In the genomic region with DNA sequence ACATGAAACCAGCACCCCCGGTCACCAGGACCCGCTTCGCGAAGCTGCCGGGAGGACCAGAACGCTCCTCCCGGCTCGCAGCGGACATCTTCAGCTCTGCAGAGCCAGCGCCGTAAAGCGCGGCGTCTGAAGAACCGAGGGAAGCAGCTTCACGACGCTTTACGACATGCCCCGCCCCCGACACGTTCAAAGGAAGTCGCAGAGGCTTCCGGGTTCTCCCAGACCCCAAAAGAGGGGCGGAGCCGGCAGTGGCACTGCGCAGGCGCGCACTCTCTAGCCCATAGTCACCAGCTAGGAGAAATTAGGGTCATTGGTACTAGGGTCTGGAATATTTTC, we compare ENCODE assay signal across 7 mouse cellular contexts. TPM values are rescaled to one million over a fixed set of nuclear protein-coding genes. Genes with fewer than 3 reads are reported as not detected.
A peak's percentile ranks its signal among the peaks of the same experiment; 100 is the strongest.
DNase-seq lines count a peak whose midpoint lies in the region; ATAC-seq lines count a peak whose summit lies in the region.

A gene (minus strand): TSS at position 114 of the 336 bp plus-strand sequence.

- peak; percentile 73; the same call in 1 of the 2 replicates for ATAC-seq in embryonic facial prominence, embryonic 12.5 days (ENCODE audit: insufficient number of reproducible peaks, insufficient read depth, low FRiP score, low TSS enrichment)
- peak; percentile 72 for ATAC-seq in limb, embryonic 11.5 days (ENCODE audit: insufficient number of reproducible peaks, low FRiP score, low TSS enrichment, low read depth)
- ATAC-seq in midbrain, embryonic 14.5 days (ENCODE audit: low FRiP score, low TSS enrichment) = peak; percentile 85

- no peaks in the 10 kb centered on the region for H3K9me3 ChIP-seq in embryonic facial prominence, embryonic 12.5 days
- H3K9me3 ChIP-seq in limb, embryonic 11.5 days (ENCODE audit: control insufficient read depth, low read length) = no peaks in the 10 kb centered on the region
- H3K9me3 ChIP-seq in midbrain, embryonic 14.5 days (ENCODE audit: control insufficient read depth, low read length) = no peaks in the 10 kb centered on the region

- no peak within 1 kb of the TSS; the same call in 1 of the 2 replicates for H3K27ac ChIP-seq in embryonic facial prominence, embryonic 12.5 days
- H3K27ac ChIP-seq in limb, embryonic 11.5 days (replicated peaks; ENCODE audit: low read depth, low read length) = no peak within 1 kb of the TSS
- H3K27ac ChIP-seq in midbrain, embryonic 14.5 days (replicated peaks; ENCODE audit: low read depth, low read length) = no peak within 1 kb of the TSS; the same call in 1 of the 2 replicates

- DNase-seq in adrenal gland, postnatal 25 days = peak; percentile 97
- DNase-seq in heart, adult 11 months = peak; percentile 100
- DNase-seq in kidney, adult 18-20 months = peak; percentile 99
- DNase-seq in limb, embryonic 11.5 days (ENCODE audit: low spot score) = peak; percentile 99
- DNase-seq in midbrain, embryonic 14.5 days = peak; percentile 100
- peak; percentile 96 to 98 for DNase-seq in spleen, adult 18-20 months

- H3K4me3 ChIP-seq in embryonic facial prominence, embryonic 12.5 days = peak within 1 kb of the TSS; percentile 75
- peak within 1 kb of the TSS; percentile 78 for H3K4me3 ChIP-seq in limb, embryonic 11.5 days (ENCODE audit: low read depth, low read length)
- peak within 1 kb of the TSS; percentile 68 for H3K4me3 ChIP-seq in midbrain, embryonic 14.5 days (replicated peaks; ENCODE audit: low read depth, low read length)

- H3K27me3 ChIP-seq in embryonic facial prominence, embryonic 12.5 days = no peaks in the 10 kb centered on the region
- no peaks in the 10 kb centered on the region for H3K27me3 ChIP-seq in limb, embryonic 11.5 days (ENCODE audit: control insufficient read depth, insufficient read depth, low read length)
- H3K27me3 ChIP-seq in midbrain, embryonic 14.5 days (ENCODE audit: control insufficient read depth, insufficient read depth, low read length) = no peaks in the 10 kb centered on the region

- peaks cover 16% of the 10 kb centered on the region for H3K36me3 ChIP-seq in embryonic facial prominence, embryonic 12.5 days
- peaks cover 3% of the 10 kb centered on the region; the same call in 1 of the 2 replicates for H3K36me3 ChIP-seq in limb, embryonic 11.5 days (ENCODE audit: control insufficient read depth, insufficient read depth, low read length)
- H3K36me3 ChIP-seq in midbrain, embryonic 14.5 days (ENCODE audit: control insufficient read depth, insufficient read depth, low read length) = peaks cover 15% of the 10 kb centered on the region

- H3K9ac ChIP-seq in embryonic facial prominence, embryonic 12.5 days = peak within 1 kb of the TSS; percentile 77
- peak within 1 kb of the TSS; percentile 77 for H3K9ac ChIP-seq in limb, embryonic 11.5 days (ENCODE audit: low read length)
- H3K9ac ChIP-seq in midbrain, embryonic 14.5 days (replicated peaks; ENCODE audit: low read length) = peak within 1 kb of the TSS; percentile 74

- H3K4me2 ChIP-seq in embryonic facial prominence, embryonic 12.5 days (replicated peaks) = peak within 1 kb of the TSS; percentile 71
- peak within 1 kb of the TSS; percentile 70 for H3K4me2 ChIP-seq in limb, embryonic 11.5 days (ENCODE audit: low read depth, severe bottlenecking)
- H3K4me2 ChIP-seq in midbrain, embryonic 14.5 days (ENCODE audit: low read length) = peak within 1 kb of the TSS; percentile 90

- peaks cover 13% of the 10 kb centered on the region for H3K4me1 ChIP-seq in embryonic facial prominence, embryonic 12.5 days
- H3K4me1 ChIP-seq in limb, embryonic 11.5 days (ENCODE audit: control insufficient read depth, insufficient read depth, low read length) = peaks cover 5% of the 10 kb centered on the region
- H3K4me1 ChIP-seq in midbrain, embryonic 14.5 days (ENCODE audit: control insufficient read depth, insufficient read depth, low read length) = peaks cover 14% of the 10 kb centered on the region

- WGBS in embryonic facial prominence, embryonic 12.5 days = under 1% methylated on average over 28 of the region's 28 CpGs
- under 1% methylated on average over 28 of the region's 28 CpGs for WGBS in limb, embryonic 11.5 days
- 0% methylated on average over 28 of the region's 28 CpGs for WGBS in midbrain, embryonic 14.5 days

RNA-seq across cellular contexts. Expression of the gene that starts here (rescaled TPM):
- total RNA-seq in adrenal gland, postnatal 25 days (2021) = 22.2 and 26.8 TPM in 2 replicates
- polyA plus RNA-seq in embryonic facial prominence, embryonic 12.5 days (2016; fragmentation: Nextera tagmentation; extraction: Ambion mirVana) = 36.3 and 37.8 TPM in 2 replicates
- 37.0 and 38.7 TPM in 2 replicates for polyA plus RNA-seq in limb, embryonic 11.5 days (2014; fragmentation: Nextera tagmentation; extraction: Ambion mirVana)
- 17.9 and 21.8 TPM in 2 replicates for polyA plus RNA-seq in midbrain, embryonic 14.5 days (2014; fragmentation: Nextera tagmentation; extraction: Ambion mirVana)
